Mouse (Mus musculus): Measurements from ENCODE around the gene Jam3.

DNA sequence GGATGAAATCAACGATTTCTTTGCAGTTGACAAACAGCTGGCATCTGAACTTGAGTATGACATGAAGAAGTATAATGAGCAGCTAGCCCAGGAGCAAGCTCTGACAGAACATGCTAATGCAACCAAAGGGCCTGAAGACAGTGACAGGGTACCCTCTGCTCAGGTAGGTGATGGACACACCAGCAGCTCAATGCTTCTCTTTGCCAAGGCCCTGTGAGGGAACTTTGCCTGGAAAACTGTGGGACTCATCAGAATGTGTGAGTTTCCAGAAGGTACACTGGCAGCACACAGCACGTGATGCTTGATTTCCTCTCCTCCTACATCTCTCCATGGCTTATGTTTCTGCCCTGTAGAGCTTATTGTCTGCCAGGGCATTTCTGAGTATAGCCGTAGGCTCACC, 67.8 kb downstream of the Jam3 start:
- TF ChIP-seq CTCF (conservative IDR thresholded peaks at IDR 0.05 in 1 of 2, IDR thresholded peaks at IDR 0.05 in 1 of 2; ENCODE audit: low read depth in 2 of 2, low read length in 2 of 2) (no peak), POLR2AphosphoS2 (IDR thresholded peaks at IDR 0.05; ENCODE audit: low read depth, low read length) (no peak), SMC3 (IDR thresholded peaks at IDR 0.05; ENCODE audit: low read depth, low read length) (no peak), TBP (conservative IDR thresholded peaks at IDR 0.05; ENCODE audit: low read depth, low read length) (no peak), JUND (conservative IDR thresholded peaks at IDR 0.05; ENCODE audit: low read depth, low read length) (no peak), BHLHE40 (IDR thresholded peaks at IDR 0.05; ENCODE audit: low read depth, low read length) (no peak), EP300 (IDR thresholded peaks at IDR 0.05; ENCODE audit: low read length) (no peak), CHD1 (IDR thresholded peaks at IDR 0.05; ENCODE audit: low read depth, low read length) (no peak), USF1 (IDR thresholded peaks at IDR 0.05; ENCODE audit: low read depth, low read length) (no peak), POLR2A (IDR thresholded peaks at IDR 0.05; ENCODE audit: low read depth, low read length) (no peak), ETS1 (conservative IDR thresholded peaks at IDR 0.05; ENCODE audit: low read depth, low read length) (no peak), RAD21 (IDR thresholded peaks at IDR 0.05; ENCODE audit: low read depth, low read length) (no peak), ZKSCAN1 (IDR thresholded peaks at IDR 0.05; ENCODE audit: borderline replicate concordance, low read depth, low read length) (no peak), MXI1 (IDR thresholded peaks at IDR 0.05; ENCODE audit: low read depth, low read length) (no peak)

Data from CH12.LX (cell line).